Mouse (Mus musculus): Measurements from ENCODE around the gene Acaa1b. TPM values are rescaled to one million over a fixed set of nuclear protein-coding genes. Genes with fewer than 3 reads are reported as not detected.

The Acaa1b gene
- polyA plus RNA-seq, 1 experiment from 2014 or later = 1.8 TPM

- Histone ChIP-seq H3K9ac (replicated peaks) (no peak overlapping the region), H3K4me2 (replicated peaks) (no peak overlapping the region), H3K4me1 (no peaks in the 10 kb centered on the region), H3K27ac (replicated peaks) (no peak overlapping the region), H3K27me3 (no peaks in the 10 kb centered on the region), H3K4me3 (no peak overlapping the region), H3K36me3 (no peaks in the 10 kb centered on the region), H3K9me3 (no peaks in the 10 kb centered on the region)
- ATAC-seq (replicated peaks) = no peak
- 90% methylated on average over 5 of the region's 5 CpGs for whole genome bisulfite sequencing
These were observed 14.8 kb downstream of the Acaa1b start for GRCm38 (mm10) chr9:119142066-119142465.

DNA sequence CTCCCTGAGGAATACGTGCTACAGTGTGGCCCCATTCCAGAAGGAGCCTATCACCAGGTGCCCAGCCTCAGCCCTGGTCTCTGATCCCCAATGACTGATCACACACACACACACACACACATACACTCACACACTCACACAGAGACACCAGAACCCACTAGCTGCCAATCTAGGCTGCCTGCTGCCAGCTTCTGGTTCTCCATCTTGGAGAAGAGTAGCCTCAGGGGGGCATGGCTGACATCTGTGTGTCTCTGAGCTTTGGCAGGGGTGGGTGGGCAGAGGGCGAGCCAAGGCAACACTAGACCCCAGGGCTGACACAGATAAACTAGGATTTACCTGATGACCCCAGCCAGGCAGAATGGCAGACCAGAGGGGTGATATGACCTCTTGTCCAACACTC is 18.1 kb downstream of the Acaa1b start:
- H3K27me3 ChIP-seq = no peaks in the 10 kb centered on the region
- no peak overlapping the region for H3K27ac ChIP-seq (replicated peaks)
- no peaks in the 10 kb centered on the region for H3K9me3 ChIP-seq
- H3K9ac ChIP-seq (replicated peaks) = no peak overlapping the region
- 89% methylated on average over 2 of the region's 2 CpGs for WGBS
- H3K4me3 ChIP-seq = no peak overlapping the region
- no peak for ATAC-seq (replicated peaks)
- H3K36me3 ChIP-seq = no peaks in the 10 kb centered on the region
- H3K4me2 ChIP-seq (replicated peaks) = no peak overlapping the region
- H3K4me1 ChIP-seq = no peaks in the 10 kb centered on the region

GRCm38 (mm10) chr9:119130692-119131091 is 26.2 kb downstream of the Acaa1b start:
- Histone ChIP-seq H3K27ac (replicated peaks) (no peak overlapping the region), H3K9me3 (no peaks in the 10 kb centered on the region), H3K9ac (replicated peaks) (no peak overlapping the region), H3K4me2 (replicated peaks) (no peak overlapping the region), H3K27me3 (no peaks in the 10 kb centered on the region), H3K4me1 (no peaks in the 10 kb centered on the region), H3K4me3 (no peak overlapping the region), H3K36me3 (no peaks in the 10 kb centered on the region)
- 68% methylated on average over 5 of the region's 5 CpGs for WGBS
- no peak for ATAC-seq (replicated peaks)

- 84% methylated on average over 12 of the region's 12 CpGs for WGBS
- no peak overlapping the region for H3K9ac ChIP-seq (replicated peaks)
- no peak overlapping the region for H3K4me2 ChIP-seq (replicated peaks)
- H3K27ac ChIP-seq (replicated peaks) = no peak overlapping the region
- no peaks in the 10 kb centered on the region for H3K9me3 ChIP-seq
- H3K36me3 ChIP-seq = no peaks in the 10 kb centered on the region
- H3K4me3 ChIP-seq = no peak overlapping the region
- H3K27me3 ChIP-seq = no peaks in the 10 kb centered on the region
- H3K4me1 ChIP-seq = no peaks in the 10 kb centered on the region
- no peak for ATAC-seq (replicated peaks)
These were observed 28.3 kb downstream of the Acaa1b start for GRCm38 (mm10) chr9:119128436-119129181.

GRCm38 (mm10) chr9:119122596-119123369 is 34.1 kb downstream of the Acaa1b start:
- H3K36me3 ChIP-seq = no peaks in the 10 kb centered on the region
- H3K4me1 ChIP-seq = no peaks in the 10 kb centered on the region
- no peak overlapping the region for H3K4me3 ChIP-seq
- no peaks in the 10 kb centered on the region for H3K9me3 ChIP-seq
- no peak overlapping the region for H3K27ac ChIP-seq (replicated peaks)
- no peaks in the 10 kb centered on the region for H3K27me3 ChIP-seq
- no peak overlapping the region for H3K4me2 ChIP-seq (replicated peaks)
- no peak overlapping the region for H3K9ac ChIP-seq (replicated peaks)
- no peak for ATAC-seq (replicated peaks)
- 89% methylated on average over 18 of the region's 18 CpGs for WGBS

DNA sequence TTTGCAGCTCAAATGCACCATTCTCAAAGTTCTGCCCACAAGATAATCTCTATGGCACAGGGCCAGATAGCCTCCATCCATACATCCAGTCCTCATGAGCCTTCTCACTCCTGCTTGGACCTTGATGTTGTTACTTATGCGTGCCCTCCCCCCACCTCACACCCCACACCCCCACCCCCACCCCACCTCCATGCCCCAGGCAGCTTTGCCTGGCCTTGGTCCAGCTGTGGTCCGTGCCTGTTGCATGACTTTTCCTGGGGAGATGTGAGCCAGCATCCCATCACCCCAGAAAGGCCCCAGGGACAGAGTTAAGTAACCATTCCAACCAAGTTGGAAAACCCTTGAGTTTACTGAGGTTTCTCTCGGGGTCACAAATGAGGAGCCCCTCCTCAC is 36.7 kb downstream of the Acaa1b start:
- Histone ChIP-seq H3K27me3 (no peaks in the 10 kb centered on the region), H3K9me3 (no peaks in the 10 kb centered on the region), H3K4me1 (no peaks in the 10 kb centered on the region), H3K4me3 (no peak overlapping the region), H3K9ac (replicated peaks) (no peak overlapping the region), H3K4me2 (replicated peaks) (no peak overlapping the region), H3K36me3 (no peaks in the 10 kb centered on the region), H3K27ac (replicated peaks) (no peak overlapping the region)
- 75% methylated on average over 3 of the region's 3 CpGs for WGBS
- ATAC-seq (replicated peaks) = no peak

GRCm38 (mm10) chr9:119119409-119120167 is 37.3 kb downstream of the Acaa1b start:
- WGBS = 82% methylated on average over 19 of the region's 19 CpGs
- Histone ChIP-seq H3K9me3 (no peaks in the 10 kb centered on the region), H3K4me2 (replicated peaks) (no peak overlapping the region), H3K27ac (replicated peaks) (no peak overlapping the region), H3K4me1 (no peaks in the 10 kb centered on the region), H3K9ac (replicated peaks) (no peak overlapping the region), H3K4me3 (no peak overlapping the region), H3K36me3 (no peaks in the 10 kb centered on the region), H3K27me3 (no peaks in the 10 kb centered on the region)
- ATAC-seq (replicated peaks) = no peak

- no peak for ATAC-seq (replicated peaks)
- H3K27me3 ChIP-seq = no peaks in the 10 kb centered on the region
- no peaks in the 10 kb centered on the region for H3K9me3 ChIP-seq
- no peak overlapping the region for H3K9ac ChIP-seq (replicated peaks)
- H3K36me3 ChIP-seq = no peaks in the 10 kb centered on the region
- no peaks in the 10 kb centered on the region for H3K4me1 ChIP-seq
- no peak overlapping the region for H3K4me3 ChIP-seq
- no peak overlapping the region for H3K4me2 ChIP-seq (replicated peaks)
- H3K27ac ChIP-seq (replicated peaks) = no peak overlapping the region
- WGBS = 91% methylated on average over 17 of the region's 17 CpGs
These were observed 42.0 kb downstream of the Acaa1b start for GRCm38 (mm10) chr9:119114911-119115310.

DNA sequence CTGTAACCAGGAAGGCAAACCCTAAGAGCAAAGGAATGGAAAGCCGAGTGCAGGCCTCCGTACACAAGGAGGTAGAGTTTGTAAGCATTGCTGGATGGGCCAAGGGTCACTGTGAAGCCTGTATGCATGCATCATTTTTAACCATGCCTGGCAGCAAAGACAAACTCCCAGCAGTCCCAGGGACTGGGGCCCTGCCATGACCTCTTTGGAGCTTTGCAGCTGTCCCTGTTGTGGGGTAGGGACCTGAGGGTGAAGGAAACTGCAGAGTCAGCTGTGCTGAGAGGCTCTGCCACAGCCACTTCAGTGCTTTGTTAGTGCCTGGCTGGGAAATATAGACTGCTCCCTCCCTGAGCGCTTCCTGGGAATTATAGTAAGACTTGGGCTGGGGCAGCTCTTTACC is 46.3 kb downstream of the Acaa1b start:
- Histone ChIP-seq H3K9me3 (no peaks in the 10 kb centered on the region), H3K4me2 (replicated peaks) (no peak overlapping the region), H3K36me3 (no peaks in the 10 kb centered on the region), H3K4me3 (no peak overlapping the region), H3K4me1 (no peaks in the 10 kb centered on the region), H3K27me3 (no peaks in the 10 kb centered on the region), H3K9ac (replicated peaks) (no peak overlapping the region), H3K27ac (replicated peaks) (no peak overlapping the region)
- no peak for ATAC-seq (replicated peaks)
- WGBS = 46% methylated on average over 3 of the region's 3 CpGs

- ATAC-seq (replicated peaks) = no peak
- H3K36me3 ChIP-seq = no peaks in the 10 kb centered on the region
These were observed 47.1 kb downstream of the Acaa1b start for GRCm38 (mm10) chr9:119109685-119110353.

GRCm38 (mm10) chr9:119107566-119107965 is 49.3 kb downstream of the Acaa1b start:
- H3K9ac ChIP-seq (replicated peaks) = no peak overlapping the region
- H3K4me3 ChIP-seq = no peak overlapping the region
- H3K27ac ChIP-seq (replicated peaks) = no peak overlapping the region
- 88% methylated on average over 4 of the region's 4 CpGs for WGBS
- H3K9me3 ChIP-seq = no peaks in the 10 kb centered on the region
- no peak overlapping the region for H3K4me2 ChIP-seq (replicated peaks)
- no peaks in the 10 kb centered on the region for H3K27me3 ChIP-seq
- no peaks in the 10 kb centered on the region for H3K36me3 ChIP-seq
- H3K4me1 ChIP-seq = peaks cover 4% of the 10 kb centered on the region
- ATAC-seq (replicated peaks) = no peak

More at GRCm38 (mm10) chr9:119109685-119110353, 47.1 kb downstream of the Acaa1b start:
- Histone ChIP-seq H3K4me3 (no peak overlapping the region), H3K9me3 (no peaks in the 10 kb centered on the region), H3K4me1 (no peaks in the 10 kb centered on the region), H3K9ac (replicated peaks) (no peak overlapping the region), H3K4me2 (replicated peaks) (no peak overlapping the region), H3K27me3 (no peaks in the 10 kb centered on the region), H3K27ac (replicated peaks) (no peak overlapping the region)
- WGBS = 51% methylated on average over 12 of the region's 12 CpGs

GRCm38 (mm10) chr9:119102783-119103113 is 54.1 kb downstream of the Acaa1b start:
- peak overlapping the region; percentile 43 for H3K9ac ChIP-seq (replicated peaks)
- H3K9me3 ChIP-seq = no peaks in the 10 kb centered on the region
- no peak overlapping the region for H3K27ac ChIP-seq (replicated peaks)
- H3K4me2 ChIP-seq (replicated peaks) = peak overlapping the region; percentile 82
- no peak for ATAC-seq (replicated peaks)
- 3% methylated on average over 19 of the region's 19 CpGs for WGBS
- peaks cover 8% of the 10 kb centered on the region for H3K4me1 ChIP-seq
- peak overlapping the region; percentile 62 for H3K4me3 ChIP-seq
- no peaks in the 10 kb centered on the region for H3K36me3 ChIP-seq
- H3K27me3 ChIP-seq = no peaks in the 10 kb centered on the region; the same call in 1 of the 2 replicates
